14 mouse cellular contexts compared by ENCODE assay signal in the genomic region with DNA sequence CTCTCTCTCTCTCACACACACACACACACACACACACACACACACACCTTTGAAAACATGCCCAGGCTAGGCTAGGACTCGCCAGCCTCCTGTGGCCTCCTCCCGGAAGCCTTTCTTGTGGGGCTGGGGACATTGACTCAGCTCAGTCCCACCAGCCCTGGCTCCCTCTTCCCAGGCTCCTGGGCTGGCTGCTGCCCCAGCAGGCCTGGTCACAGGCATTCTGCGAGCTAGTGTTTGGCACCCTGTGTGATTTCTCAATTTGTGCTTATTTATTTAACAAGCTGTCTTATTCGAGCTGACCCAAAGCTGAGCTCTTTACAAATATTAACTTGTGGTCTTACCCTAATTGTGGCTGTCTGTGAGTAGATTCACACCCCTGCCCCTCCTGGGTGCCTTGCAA.
DNase-seq lines count a peak whose midpoint lies in the region; ATAC-seq and TF ChIP-seq lines count a peak whose summit lies in the region.
"Had no signal": no experiment of that assay in that cellular context is flagged by ENCODE, and none has a peak within 500 bp of the region (broad histone marks: within the 10 kb centered on the region; RNA-seq: fewer than 3 reads in every experiment).

No protein-coding gene starts in this region.

- no peaks in the 10 kb centered on the region for H3K27me3 ChIP-seq in liver, adult 2 months (ENCODE audit: control insufficient read depth, insufficient read depth, low read length)
- H3K27me3 ChIP-seq in liver, postnatal 0 days (ENCODE audit: insufficient read depth, low read length) = 0 out of 2 replicates have a peak, but pooled peaks cover 2% of the 10 kb centered on the region
- H3K27me3 ChIP-seq in forebrain, embryonic 15.5 days = no peaks in the 10 kb centered on the region

- H3K4me1 ChIP-seq in liver, adult 2 months (ENCODE audit: control insufficient read depth, insufficient read depth, low read length) = no peaks in the 10 kb centered on the region
- H3K4me1 ChIP-seq in liver, postnatal 0 days (ENCODE audit: insufficient read depth) = no peaks in the 10 kb centered on the region
- peaks cover 12% of the 10 kb centered on the region for H3K4me1 ChIP-seq in forebrain, embryonic 15.5 days

- TF ChIP-seq POLR2A in liver, adult 2 months (IDR thresholded peaks at IDR 0.05; ENCODE audit: extremely low read depth, insufficient read depth, low read length) = no peak

- no peak for TF ChIP-seq CTCF in liver, adult 2 months (IDR thresholded peaks at IDR 0.05; ENCODE audit: low read depth, low read length)
- no peak for TF ChIP-seq CTCF in liver, postnatal 0 days (IDR thresholded peaks at IDR 0.05; ENCODE audit: low read depth)

- 28% methylated on average over 4 of the region's 4 CpGs for WGBS in liver, adult 2 months
- WGBS in liver, postnatal 0 days (ENCODE audit: insufficient replicate concordance) = 42% methylated on average over 4 of the region's 4 CpGs
- WGBS in forebrain, embryonic 15.5 days = 22% methylated on average over 4 of the region's 4 CpGs

- H3K79me2 ChIP-seq in liver, adult 2 months (ENCODE audit: control insufficient read depth, insufficient read depth, low read length) = no peaks in the 10 kb centered on the region

- H3K27ac ChIP-seq in liver, adult 2 months (replicated peaks; ENCODE audit: insufficient read depth, low read depth, low read length) = no peak overlapping the region
- H3K27ac ChIP-seq in liver, postnatal 0 days (ENCODE audit: low read depth) = no peak overlapping the region
- H3K27ac ChIP-seq in forebrain, embryonic 15.5 days (replicated peaks) = peak overlapping the region; percentile 50; the same call in 1 of the 2 replicates
- H3K27ac ChIP-seq: embryonic facial prominence, embryonic 12.5 days; liver, embryonic 14.5 days had no signal

- no peak for TF ChIP-seq EP300 in liver, postnatal 0 days (IDR thresholded peaks at IDR 0.05; ENCODE audit: low read depth)

- H3K9ac ChIP-seq in liver, adult 2 months (ENCODE audit: low read depth, low read length) = no peak overlapping the region
- no peak overlapping the region for H3K9ac ChIP-seq in liver, postnatal 0 days (replicated peaks)
- H3K9ac ChIP-seq in forebrain, embryonic 15.5 days (replicated peaks) = no peak overlapping the region
- H3K9ac ChIP-seq: embryonic facial prominence, embryonic 12.5 days; liver, embryonic 14.5 days had no signal

- no peak overlapping the region for H3K4me3 ChIP-seq in liver, adult 2 months (ENCODE audit: insufficient read depth, low read depth, low read length)
- H3K4me3 ChIP-seq in liver, postnatal 0 days (ENCODE audit: low read depth, low read length) = no peak overlapping the region
- H3K4me3 ChIP-seq in forebrain, embryonic 15.5 days = no peak overlapping the region
- H3K4me3 ChIP-seq: embryonic facial prominence, embryonic 12.5 days; megakaryocyte, embryonic 14.5 days had no signal

- H3K4me2 ChIP-seq in liver, postnatal 0 days (ENCODE audit: low read depth, low read length) = no peak overlapping the region
- no peak overlapping the region for H3K4me2 ChIP-seq in forebrain, embryonic 15.5 days (replicated peaks)
- H3K4me2 ChIP-seq: embryonic facial prominence, embryonic 12.5 days had no signal

- no peaks in the 10 kb centered on the region for H3K36me3 ChIP-seq in liver, adult 2 months (ENCODE audit: control insufficient read depth, insufficient read depth, low read length)
- no peaks in the 10 kb centered on the region for H3K36me3 ChIP-seq in liver, postnatal 0 days (replicated peaks; ENCODE audit: insufficient read depth, low read length)
- H3K36me3 ChIP-seq in forebrain, embryonic 15.5 days = no peaks in the 10 kb centered on the region
- H3K36me3 ChIP-seq: embryonic facial prominence, embryonic 12.5 days had no signal

- ATAC-seq in liver, postnatal 0 days = no peak
- ATAC-seq in forebrain, embryonic 15.5 days (replicated peaks) = peak; percentile 62; the same call in 1 of the 2 replicates

- DNase-seq in liver, adult 2 months (ENCODE audit: extremely low read depth, low read depth, low spot score) = peak; percentile 60
- no peak for DNase-seq in liver, postnatal 0 days
- DNase-seq in 3T3-L1 (ENCODE audit: low read depth, low spot score) = peak; percentile 62
- DNase-seq in NIH3T3 (ENCODE audit: low read depth) = peak; percentile 48
- DNase-seq in ovary, postnatal 10 days (ENCODE audit: low spot score) = no peak
- no peak for DNase-seq in thymus, postnatal 4 days
- DNase-seq: cerebellum, adult 11-12 months; gastrocnemius, postnatal 10 days; kidney, adult 8-10 months; spleen, adult 18-20 months had no signal

- H3K9me3 ChIP-seq in liver, postnatal 0 days (ENCODE audit: low read length) = no peaks in the 10 kb centered on the region
- H3K9me3 ChIP-seq in forebrain, embryonic 15.5 days = no peaks in the 10 kb centered on the region
- H3K9me3 ChIP-seq: embryonic facial prominence, embryonic 12.5 days had no signal

Comparison
In these comparisons a context has a peak if more than half of its experiments do, and no peak if none do; other contexts are left out.
1. DNase-seq: peak in liver, adult 2 months (single experiment), 3T3-L1 (single experiment) and NIH3T3 (single experiment); none in liver, postnatal 0 days (single experiment), ovary, postnatal 10 days (single experiment) and thymus, postnatal 4 days (single experiment).